Mouse (Mus musculus): ENCODE data around the gene Pigm. TPM values are rescaled to one million over a fixed set of nuclear protein-coding genes. Genes with fewer than 3 reads are reported as not detected.
A peak's percentile ranks its signal among the peaks of the same experiment; 100 is the strongest.

The Pigm gene
- polyA plus RNA-seq, 1 experiment = 7.9 TPM

GRCm38 (mm10) chr1:172342729-172343128, 33.6 kb upstream of the Pigm start:
- Histone ChIP-seq H3K4me3 (replicated peaks; ENCODE audit: insufficient read depth, low read depth, low read length) (peak overlapping the region; percentile 22), H3K27ac (ENCODE audit: insufficient read depth, low read length) (peak overlapping the region; percentile 69), H3K4me1 (ENCODE audit: control insufficient read depth, insufficient read depth, low read length) (no peaks in the 10 kb centered on the region; the same call in 1 of the 2 replicates), H3K27me3 (ENCODE audit: control insufficient read depth, insufficient read depth, low read length) (no peaks in the 10 kb centered on the region)
- WGBS = 53% methylated on average over 3 of the region's 3 CpGs
- no peak for TF ChIP-seq POLR2A (IDR thresholded peaks at IDR 0.05; ENCODE audit: borderline replicate concordance, insufficient read depth, low read length)
- peak in 1 of 2 experiments; percentile 69 for DNase-seq

GRCm38 (mm10) chr1:172343914-172344313, 32.4 kb upstream of the Pigm start:
- H3K4me1 ChIP-seq (ENCODE audit: control insufficient read depth, insufficient read depth, low read length) = no peaks in the 10 kb centered on the region
- no peak overlapping the region; the same call in 1 of the 2 replicates for H3K27ac ChIP-seq (ENCODE audit: insufficient read depth, low read length)
- TF ChIP-seq CTCF (IDR thresholded peaks at IDR 0.05; ENCODE audit: borderline replicate concordance, insufficient read depth, low read depth, low read length) (no peak), POLR2A (IDR thresholded peaks at IDR 0.05; ENCODE audit: borderline replicate concordance, insufficient read depth, low read length) (no peak)
- peak in 1 of 2 experiments; percentile 41 for DNase-seq
- H3K4me3 ChIP-seq (replicated peaks; ENCODE audit: insufficient read depth, low read depth, low read length) = no peak overlapping the region
- 39% methylated on average over 3 of the region's 3 CpGs for WGBS
- H3K27me3 ChIP-seq (ENCODE audit: control insufficient read depth, insufficient read depth, low read length) = no peaks in the 10 kb centered on the region

GRCm38 (mm10) chr1:172344820-172345219, 31.5 kb upstream of the Pigm start:
- no peaks in the 10 kb centered on the region for H3K27me3 ChIP-seq (ENCODE audit: control insufficient read depth, insufficient read depth, low read length)
- WGBS = 60% methylated on average over 7 of the region's 7 CpGs

GRCm38 (mm10) chr1:172346707-172347106, 29.6 kb upstream of the Pigm start:
- 50% methylated on average over 10 of the region's 10 CpGs for WGBS
- TF ChIP-seq POLR2A (IDR thresholded peaks at IDR 0.05; ENCODE audit: borderline replicate concordance, insufficient read depth, low read length) = no peak
- TF ChIP-seq CTCF (IDR thresholded peaks at IDR 0.05; ENCODE audit: borderline replicate concordance, insufficient read depth, low read depth, low read length) = no peak
- Histone ChIP-seq H3K4me1 (ENCODE audit: control insufficient read depth, insufficient read depth, low read length) (peaks cover 3% of the 10 kb centered on the region; the same call in 1 of the 2 replicates), H3K27me3 (ENCODE audit: control insufficient read depth, insufficient read depth, low read length) (no peaks in the 10 kb centered on the region), H3K27ac (ENCODE audit: insufficient read depth, low read length) (no peak overlapping the region), H3K4me3 (replicated peaks; ENCODE audit: insufficient read depth, low read depth, low read length) (no peak overlapping the region)
- DNase-seq = no peak

More at GRCm38 (mm10) chr1:172344820-172345219, 31.5 kb upstream of the Pigm start:
- no peak for TF ChIP-seq POLR2A (IDR thresholded peaks at IDR 0.05; ENCODE audit: borderline replicate concordance, insufficient read depth, low read length)
- TF ChIP-seq CTCF (IDR thresholded peaks at IDR 0.05; ENCODE audit: borderline replicate concordance, insufficient read depth, low read depth, low read length) = no peak
- Histone ChIP-seq H3K4me1 (ENCODE audit: control insufficient read depth, insufficient read depth, low read length) (no peaks in the 10 kb centered on the region), H3K27ac (ENCODE audit: insufficient read depth, low read length) (0 out of 2 replicates have a peak overlapping the region, but pooled peaks have one; percentile 13), H3K4me3 (replicated peaks; ENCODE audit: insufficient read depth, low read depth, low read length) (no peak overlapping the region)
- no peak for DNase-seq

GRCm38 (mm10) chr1:172347382-172347781, 29.0 kb upstream of the Pigm start:
- H3K27ac ChIP-seq (ENCODE audit: insufficient read depth, low read length) = 0 out of 2 replicates have a peak overlapping the region, but pooled peaks have one; percentile 34
- H3K4me3 ChIP-seq (replicated peaks; ENCODE audit: insufficient read depth, low read depth, low read length) = no peak overlapping the region
- no peaks in the 10 kb centered on the region for H3K27me3 ChIP-seq (ENCODE audit: control insufficient read depth, insufficient read depth, low read length)
- DNase-seq = no peak
- peaks cover 3% of the 10 kb centered on the region; the same call in 1 of the 2 replicates for H3K4me1 ChIP-seq (ENCODE audit: control insufficient read depth, insufficient read depth, low read length)
- WGBS = 86% methylated on average over 12 of the region's 12 CpGs
- no peak for TF ChIP-seq CTCF (IDR thresholded peaks at IDR 0.05; ENCODE audit: borderline replicate concordance, insufficient read depth, low read depth, low read length)
- TF ChIP-seq POLR2A (IDR thresholded peaks at IDR 0.05; ENCODE audit: borderline replicate concordance, insufficient read depth, low read length) = no peak

- TF ChIP-seq POLR2A (IDR thresholded peaks at IDR 0.05; ENCODE audit: borderline replicate concordance, insufficient read depth, low read length) (no peak), CTCF (IDR thresholded peaks at IDR 0.05; ENCODE audit: borderline replicate concordance, insufficient read depth, low read depth, low read length) (no peak)
- no peak for DNase-seq
- H3K4me1 ChIP-seq (ENCODE audit: control insufficient read depth, insufficient read depth, low read length) = peaks cover 3% of the 10 kb centered on the region; the same call in 1 of the 2 replicates
- H3K27ac ChIP-seq (ENCODE audit: insufficient read depth, low read length) = peak overlapping the region; percentile 71; the same call in 1 of the 2 replicates
- H3K27me3 ChIP-seq (ENCODE audit: control insufficient read depth, insufficient read depth, low read length) = no peaks in the 10 kb centered on the region
- WGBS = 37% methylated on average over 5 of the region's 5 CpGs
- H3K4me3 ChIP-seq (replicated peaks; ENCODE audit: insufficient read depth, low read depth, low read length) = no peak overlapping the region
Observed at GRCm38 (mm10) chr1:172349504-172349903, 26.8 kb upstream of the Pigm start.

GRCm38 (mm10) chr1:172349916-172350812, 26.2 kb upstream of the Pigm start:
- TF ChIP-seq CTCF (IDR thresholded peaks at IDR 0.05; ENCODE audit: borderline replicate concordance, insufficient read depth, low read depth, low read length) (no peak), POLR2A (IDR thresholded peaks at IDR 0.05; ENCODE audit: borderline replicate concordance, insufficient read depth, low read length) (no peak)
- peak in 1 of 2 experiments; percentile 64 for DNase-seq
- Histone ChIP-seq H3K27ac (ENCODE audit: insufficient read depth, low read length) (peak overlapping the region; percentile 81; the same call in 1 of the 2 replicates), H3K27me3 (ENCODE audit: control insufficient read depth, insufficient read depth, low read length) (no peaks in the 10 kb centered on the region), H3K4me1 (ENCODE audit: control insufficient read depth, insufficient read depth, low read length) (peaks cover 3% of the 10 kb centered on the region; the same call in 1 of the 2 replicates), H3K4me3 (replicated peaks; ENCODE audit: insufficient read depth, low read depth, low read length) (no peak overlapping the region)
- WGBS = 20% methylated on average over 18 of the region's 19 CpGs

Measured in cerebellum, adult 2 months (tissue).